9 mouse cellular contexts compared by ENCODE assay signal in the genomic region with DNA sequence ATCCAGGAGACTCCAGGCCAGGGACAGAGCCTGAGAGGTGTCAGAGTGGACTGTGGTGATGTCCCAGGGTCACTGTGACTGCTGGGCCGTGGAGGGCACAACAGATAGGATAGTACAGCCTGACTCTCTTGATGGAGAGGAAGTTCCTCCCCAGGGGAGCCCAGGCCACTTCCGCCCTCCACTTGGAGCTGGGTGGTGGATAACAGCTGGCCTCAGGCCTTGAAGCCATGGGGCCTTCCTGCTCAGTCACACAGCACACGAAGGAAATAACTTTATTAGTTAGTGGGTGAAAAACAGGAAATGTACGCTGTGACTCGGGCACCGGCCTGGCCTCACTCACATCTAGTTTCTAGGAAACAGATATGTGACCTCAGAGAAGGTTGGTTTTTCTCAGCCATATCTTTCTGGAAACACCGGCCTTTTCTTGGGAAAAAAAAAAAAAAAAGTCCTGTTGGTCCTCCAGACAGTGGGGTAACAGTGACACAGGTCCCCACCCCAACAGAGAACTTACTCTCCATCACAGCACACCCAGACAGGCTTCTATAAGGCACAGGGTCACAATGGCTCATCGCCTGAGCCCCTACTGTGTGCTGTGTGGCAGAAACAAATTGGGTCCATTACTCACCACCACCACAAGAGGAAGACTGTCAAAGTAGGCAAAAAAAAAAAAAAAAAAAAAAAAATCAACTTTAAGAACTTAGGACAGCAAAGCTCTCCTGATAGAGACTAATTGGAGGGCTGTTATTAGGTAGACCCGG.
DNase-seq lines count a peak whose midpoint lies in the region; ATAC-seq lines count a peak whose summit lies in the region.
"Had no signal": no experiment of that assay in that cellular context is flagged by ENCODE, and none has a peak within 500 bp of the region (broad histone marks: within the 10 kb centered on the region; RNA-seq: fewer than 3 reads in every experiment).

No protein-coding gene starts in this region.

- intact Hi-C loops in gastrocnemius, postnatal 14 days (cut with DNase I; ENCODE audit: low total_unique reads): no loop called here

- no peaks in the 10 kb centered on the region for H3K27me3 ChIP-seq in liver, embryonic 11.5 days (replicated peaks; ENCODE audit: control insufficient read depth, insufficient read depth, low read length)
- H3K27me3 ChIP-seq: embryonic facial prominence, embryonic 13.5 days had no signal

- DNase-seq in gastrocnemius, postnatal 14 days: peak; percentile 44
- DNase-seq in gastrocnemius, postnatal 10 days: no peak
- DNase-seq in heart, postnatal 4 days: peak; percentile 57
- no peak for DNase-seq in liver, embryonic 11.5 days (ENCODE audit: low spot score)
- DNase-seq in thymus, postnatal 14 days: peak; percentile 66
- DNase-seq in cerebellum, adult 11-12 months: no peak
- no peak for DNase-seq in urinary bladder, postnatal 14 days (ENCODE audit: low spot score)
- DNase-seq in cerebellum, postnatal 14 days: no peak

- H3K9me3 ChIP-seq in liver, embryonic 11.5 days (ENCODE audit: control insufficient read depth, low read length): no peaks in the 10 kb centered on the region
- H3K9me3 ChIP-seq: embryonic facial prominence, embryonic 13.5 days had no signal

- no peak overlapping the region for H3K4me3 ChIP-seq in liver, embryonic 11.5 days (ENCODE audit: low read depth, low read length)
- H3K4me3 ChIP-seq: embryonic facial prominence, embryonic 13.5 days had no signal

- WGBS in liver, embryonic 11.5 days: 42% methylated on average over 9 of the region's 9 CpGs

- H3K4me2 ChIP-seq in liver, embryonic 11.5 days: no peak overlapping the region
- H3K4me2 ChIP-seq: embryonic facial prominence, embryonic 13.5 days had no signal

- H3K4me1 ChIP-seq in liver, embryonic 11.5 days (replicated peaks; ENCODE audit: control insufficient read depth, insufficient read depth, low read length): no peaks in the 10 kb centered on the region
- H3K4me1 ChIP-seq: embryonic facial prominence, embryonic 13.5 days had no signal

- no peaks in the 10 kb centered on the region for H3K36me3 ChIP-seq in liver, embryonic 11.5 days (ENCODE audit: control insufficient read depth, insufficient read depth, low read length)
- H3K36me3 ChIP-seq: embryonic facial prominence, embryonic 13.5 days had no signal

- H3K9ac ChIP-seq in liver, embryonic 11.5 days (ENCODE audit: low read depth, low read length): no peak overlapping the region
- H3K9ac ChIP-seq: embryonic facial prominence, embryonic 13.5 days had no signal

- peak; percentile 77 for ATAC-seq in liver, embryonic 11.5 days (replicated peaks; ENCODE audit: low FRiP score)

- peak overlapping the region; percentile 46; the same call in 1 of the 2 replicates for H3K27ac ChIP-seq in liver, embryonic 11.5 days (ENCODE audit: low read depth, low read length)
- H3K27ac ChIP-seq: embryonic facial prominence, embryonic 13.5 days had no signal

Comparison
In these comparisons a context has a peak if more than half of its experiments do, and no peak if none do; other contexts are left out.
1. DNase-seq: peak in gastrocnemius, postnatal 14 days (single experiment), heart, postnatal 4 days (single experiment) and thymus, postnatal 14 days (single experiment); none in gastrocnemius, postnatal 10 days (single experiment), liver, embryonic 11.5 days (single experiment), cerebellum, adult 11-12 months (single experiment), urinary bladder, postnatal 14 days (single experiment) and cerebellum, postnatal 14 days (0 of 2).